ENCODE assay signal across 8 mouse cellular contexts in the genomic region with DNA sequence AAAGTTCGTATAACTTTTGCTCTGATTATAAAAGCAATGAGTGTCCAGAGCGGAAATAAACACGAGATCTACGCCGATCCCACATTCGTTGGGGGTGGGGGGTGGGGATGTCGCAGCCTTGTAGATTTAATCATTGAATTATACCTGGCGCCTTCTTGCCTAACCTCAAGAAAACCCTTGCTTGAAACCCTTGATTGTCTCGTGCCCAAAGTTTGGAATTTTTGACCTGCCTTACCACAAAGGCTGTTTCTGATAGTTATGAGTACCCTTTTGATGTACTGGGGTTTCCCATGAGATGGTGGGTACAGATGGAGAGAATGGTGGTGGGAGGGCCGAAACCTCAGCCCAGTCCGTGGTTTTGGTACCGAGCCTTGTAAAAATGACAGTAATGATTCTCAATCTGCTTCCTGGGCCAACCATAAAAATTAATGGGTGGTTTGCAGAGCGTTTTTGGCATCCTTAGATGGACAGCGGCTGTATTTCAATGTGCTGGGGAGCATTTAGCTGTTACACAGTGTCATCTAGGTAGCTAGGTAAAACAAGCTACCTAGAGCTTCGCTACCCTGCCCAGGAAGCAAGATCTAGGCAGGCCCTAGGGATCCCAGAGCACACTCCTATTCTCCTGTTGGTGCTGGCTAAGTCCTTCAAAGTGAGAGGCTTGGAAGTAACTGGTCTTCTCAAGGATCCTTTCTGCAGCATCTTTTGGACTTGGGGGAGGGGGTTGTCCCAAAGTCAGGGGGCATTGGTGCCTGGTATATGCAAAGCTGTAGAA. TPM values are rescaled to one million over a fixed set of nuclear protein-coding genes. Genes with fewer than 3 reads are reported as not detected.
A peak's percentile ranks its signal among the peaks of the same experiment; 100 is the strongest.
DNase-seq lines count a peak whose midpoint lies in the region; ATAC-seq and TF ChIP-seq lines count a peak whose summit lies in the region.

No protein-coding gene starts in this region.

- no peaks in the 10 kb centered on the region for H3K36me3 ChIP-seq in heart, adult 2 months (ENCODE audit: control insufficient read depth, insufficient read depth, low read length)
- H3K36me3 ChIP-seq in hindbrain, embryonic 14.5 days (replicated peaks; ENCODE audit: control insufficient read depth, insufficient read depth): no peaks in the 10 kb centered on the region
- H3K36me3 ChIP-seq in midbrain, embryonic 14.5 days (ENCODE audit: control insufficient read depth, insufficient read depth, low read length): no peaks in the 10 kb centered on the region

- peak overlapping the region; percentile 96 for H3K27ac ChIP-seq in heart, adult 2 months
- H3K27ac ChIP-seq in hindbrain, embryonic 14.5 days: peak overlapping the region; percentile 82
- peak overlapping the region; percentile 73 for H3K27ac ChIP-seq in midbrain, embryonic 14.5 days (replicated peaks; ENCODE audit: low read depth, low read length)

- no peak for TF ChIP-seq CTCF in heart, adult 2 months (IDR thresholded peaks at IDR 0.05)
- no peak for TF ChIP-seq CTCF in brain, embryonic 14.5 days (IDR thresholded peaks at IDR 0.05; ENCODE audit: borderline replicate concordance, extremely low read depth, insufficient read depth, insufficient read length)

- H3K79me2 ChIP-seq in heart, adult 2 months (replicated peaks; ENCODE audit: control insufficient read depth, insufficient read depth, low read length): peaks cover 2% of the 10 kb centered on the region; the same call in 1 of the 2 replicates

- no peaks in the 10 kb centered on the region for H3K27me3 ChIP-seq in heart, adult 2 months (ENCODE audit: control insufficient read depth, insufficient read depth, low read length)
- no peaks in the 10 kb centered on the region for H3K27me3 ChIP-seq in hindbrain, embryonic 14.5 days (ENCODE audit: control insufficient read depth, insufficient read depth, low read length)
- H3K27me3 ChIP-seq in midbrain, embryonic 14.5 days (ENCODE audit: control insufficient read depth, insufficient read depth, low read length): no peaks in the 10 kb centered on the region

- 22% methylated on average over 15 of the region's 15 CpGs for WGBS in heart, adult 2 months
- WGBS in hindbrain, embryonic 14.5 days: 3% methylated on average over 15 of the region's 15 CpGs
- WGBS in midbrain, embryonic 14.5 days: 5% methylated on average over 15 of the region's 15 CpGs

- intact Hi-C loops in heart, adult 2 months (cut with DNase I): loop anchor here (2.0 kb wide), 3 partner anchors 49 to 119 kb away; no protein-coding TSS in a partner anchor
- intact Hi-C loops in left cerebral cortex, postnatal 4 days (cut with DNase I): loop anchor here (5.0 kb wide), 2 partner anchors 121 to 319 kb away; no protein-coding TSS in a partner anchor

- ATAC-seq in hindbrain, embryonic 14.5 days (ENCODE audit: low FRiP score): no peak
- no peak for ATAC-seq in midbrain, embryonic 14.5 days (ENCODE audit: low FRiP score, low TSS enrichment)

- H3K4me1 ChIP-seq in heart, adult 2 months (ENCODE audit: control insufficient read depth, insufficient read depth, low read length): peaks cover 5% of the 10 kb centered on the region
- H3K4me1 ChIP-seq in hindbrain, embryonic 14.5 days (replicated peaks; ENCODE audit: control insufficient read depth, insufficient read depth, low read length): peaks cover 35% of the 10 kb centered on the region
- peaks cover 27% of the 10 kb centered on the region for H3K4me1 ChIP-seq in midbrain, embryonic 14.5 days (ENCODE audit: control insufficient read depth, insufficient read depth, low read length)

- peak overlapping the region; percentile 58 for H3K4me2 ChIP-seq in hindbrain, embryonic 14.5 days (replicated peaks)
- peak overlapping the region; percentile 78 for H3K4me2 ChIP-seq in midbrain, embryonic 14.5 days (ENCODE audit: low read length)

- H3K4me3 ChIP-seq in heart, adult 2 months: peak overlapping the region; percentile 78
- H3K4me3 ChIP-seq in hindbrain, embryonic 14.5 days (replicated peaks; ENCODE audit: low read length): peak overlapping the region; percentile 87
- H3K4me3 ChIP-seq in midbrain, embryonic 14.5 days (replicated peaks; ENCODE audit: low read depth, low read length): peak overlapping the region; percentile 73

- H3K9ac ChIP-seq in heart, adult 2 months (ENCODE audit: low read depth, low read length): peak overlapping the region; percentile 87
- H3K9ac ChIP-seq in hindbrain, embryonic 14.5 days: peak overlapping the region; percentile 85
- H3K9ac ChIP-seq in midbrain, embryonic 14.5 days (replicated peaks; ENCODE audit: low read length): peak overlapping the region; percentile 74

- no peak for DNase-seq in heart, adult 2 months
- DNase-seq in heart, postnatal 4 days: no peak
- peak; percentile 34 for DNase-seq in brain, embryonic 14.5 days (ENCODE audit: low read depth)
- no peak for DNase-seq in hindbrain, embryonic 14.5 days (ENCODE audit: low spot score)
- DNase-seq in midbrain, embryonic 14.5 days: peak; percentile 35
- DNase-seq in frontal cortex, postnatal 36 days (ENCODE audit: low spot score in 2 of 2): no peak
- no peak for DNase-seq in left cerebral cortex, postnatal 4 days
- no peak for DNase-seq in layer of hippocampus, postnatal 14 days (ENCODE audit: low spot score in 2 of 2)

- H3K9me3 ChIP-seq in hindbrain, embryonic 14.5 days (ENCODE audit: control insufficient read depth, low read length): no peaks in the 10 kb centered on the region
- no peaks in the 10 kb centered on the region for H3K9me3 ChIP-seq in midbrain, embryonic 14.5 days (ENCODE audit: control insufficient read depth, low read length)

- no peak for TF ChIP-seq EP300 in heart, adult 2 months (IDR thresholded peaks at IDR 0.05; ENCODE audit: insufficient read depth, low read depth, low read length)

- no peak for TF ChIP-seq POLR2A in heart, adult 2 months (IDR thresholded peaks at IDR 0.05; ENCODE audit: insufficient read depth, low read depth, low read length)
- TF ChIP-seq POLR2A in brain, embryonic 14.5 days (IDR thresholded peaks at IDR 0.05; ENCODE audit: borderline replicate concordance, extremely low read depth, insufficient read depth, insufficient read length, poor library complexity, severe bottlenecking): no peak

RNA-seq across cellular contexts. Expression of a gene that starts 1.3 kb away (rescaled TPM):
- total RNA-seq in heart, adult 2 months (2021): 10 to 100 TPM in 1 of 2 experiments, 1 to 10 TPM in 1; 10.0 to 11.1 TPM
- 8.6 and 10.2 TPM in 2 replicates for polyA plus RNA-seq in heart, adult 2 months (2012; rRNA removed)
- 10 to 100 TPM; 43.5 to 45.3 TPM for total RNA-seq in heart, postnatal 4 days (2021)
- 20.3 TPM in 2 replicates for polyA plus RNA-seq in brain, embryonic 14.5 days (2012; rRNA removed)
- polyA plus RNA-seq in hindbrain, embryonic 14.5 days (2014; fragmentation: Nextera tagmentation; extraction: Ambion mirVana): 15.5 and 15.7 TPM in 2 replicates
- polyA plus RNA-seq in midbrain, embryonic 14.5 days (2014; fragmentation: Nextera tagmentation; extraction: Ambion mirVana): 9.7 and 10.6 TPM in 2 replicates
- total RNA-seq in left cerebral cortex, postnatal 4 days (2021): 10 to 100 TPM; 25.4 to 26.1 TPM
- 10 to 100 TPM; 40.1 to 42.1 TPM for total RNA-seq in layer of hippocampus, postnatal 14 days (2021)

Comparison
In these comparisons a context has a peak if more than half of its experiments do, and no peak if none do; other contexts are left out.
1. DNase-seq: peak in brain, embryonic 14.5 days (single experiment) and midbrain, embryonic 14.5 days (single experiment); none in heart, adult 2 months (0 of 2), heart, postnatal 4 days (single experiment), hindbrain, embryonic 14.5 days (single experiment), frontal cortex, postnatal 36 days (0 of 2), left cerebral cortex, postnatal 4 days (single experiment) and layer of hippocampus, postnatal 14 days (0 of 2).
2. Peak in every context shown above with its lines, with median percentiles within 50 percentile points of each other: H3K27ac ChIP-seq, H3K4me3 ChIP-seq and H3K9ac ChIP-seq.